11 mouse cellular contexts compared by ENCODE assay signal in genomic region chr9:101266043-101266442, GRCm38 (mm10). TPM values are rescaled to one million over a fixed set of nuclear protein-coding genes. Genes with fewer than 3 reads are reported as not detected.
DNase-seq lines count a peak whose midpoint lies in the region; ATAC-seq and TF ChIP-seq lines count a peak whose summit lies in the region.
"Had no signal": no experiment of that assay in that cellular context is flagged by ENCODE, and none has a peak within 500 bp of the region (broad histone marks: within the 10 kb centered on the region; RNA-seq: fewer than 3 reads in every experiment).

No protein-coding gene starts in this region.

- peak overlapping the region; percentile 16; the same call in 1 of the 2 replicates for H3K27ac ChIP-seq in gastrocnemius, adult 2 months
- no peak overlapping the region for H3K27ac ChIP-seq in embryonic facial prominence, embryonic 10.5 days (replicated peaks)
- H3K27ac ChIP-seq in midbrain, embryonic 15.5 days, result peak overlapping the region; percentile 65

- H3K27me3 ChIP-seq in embryonic facial prominence, embryonic 10.5 days (replicated peaks; ENCODE audit: low read depth, poor library complexity, severe bottlenecking), result no peaks in the 10 kb centered on the region
- no peaks in the 10 kb centered on the region for H3K27me3 ChIP-seq in midbrain, embryonic 15.5 days (replicated peaks)

- no peak overlapping the region for H3K9ac ChIP-seq in midbrain, embryonic 15.5 days

- ATAC-seq in midbrain, embryonic 15.5 days (replicated peaks), result no peak

- H3K4me2 ChIP-seq in midbrain, embryonic 15.5 days, result peak overlapping the region; percentile 24; the same call in 1 of the 2 replicates

- 64% methylated on average over 8 of the region's 8 CpGs for WGBS in embryonic facial prominence, embryonic 10.5 days
- WGBS in midbrain, embryonic 15.5 days, result 55% methylated on average over 8 of the region's 8 CpGs

- no peak for DNase-seq in gastrocnemius, adult 2 months
- DNase-seq in gastrocnemius, postnatal 36 days, result no peak
- peak; percentile 18 for DNase-seq in embryonic facial prominence, embryonic 10.5 days (ENCODE audit: low spot score)
- peak; percentile 57 for DNase-seq in kidney, adult 18-20 months
- DNase-seq in embryo, embryonic 10.5 days (ENCODE audit: low spot score), result no peak
- DNase-seq in cerebellum, adult 11 months, result no peak
- DNase-seq in adrenal gland, postnatal 14 days, result no peak
- DNase-seq: lung, adult 18-20 months; thymus, adult 18-20 months had no signal

- 0 out of 2 replicates have a peak, but pooled peaks cover 2% of the 10 kb centered on the region for H3K9me3 ChIP-seq in embryonic facial prominence, embryonic 10.5 days
- no peaks in the 10 kb centered on the region for H3K9me3 ChIP-seq in midbrain, embryonic 15.5 days

- H3K4me1 ChIP-seq in embryonic facial prominence, embryonic 10.5 days, result peaks cover 28% of the 10 kb centered on the region
- H3K4me1 ChIP-seq in midbrain, embryonic 15.5 days, result peaks cover 25% of the 10 kb centered on the region

- H3K4me3 ChIP-seq in gastrocnemius, adult 2 months, result no peak overlapping the region
- H3K4me3 ChIP-seq in embryonic facial prominence, embryonic 10.5 days, result no peak overlapping the region
- no peak overlapping the region for H3K4me3 ChIP-seq in midbrain, embryonic 15.5 days

- intact Hi-C loops in gastrocnemius, adult 2 months (cut with DNase I), result no loop called here
- intact Hi-C loops in gastrocnemius, postnatal 36 days (cut with DNase I), result no loop called here

- TF ChIP-seq CTCF in gastrocnemius, adult 2 months (IDR thresholded peaks at IDR 0.05), result no peak

- no peaks in the 10 kb centered on the region; the same call in 1 of the 2 replicates for H3K36me3 ChIP-seq in embryonic facial prominence, embryonic 10.5 days (replicated peaks)
- H3K36me3 ChIP-seq in midbrain, embryonic 15.5 days (replicated peaks), result no peaks in the 10 kb centered on the region
- H3K36me3 ChIP-seq: G1E had no signal

RNA-seq across cellular contexts. Expression of gene Ppp2r3a, which starts 14.4 kb away (rescaled TPM):
- total RNA-seq in gastrocnemius, adult 2 months (2021), result 100 to 1,000 TPM; 162 to 209 TPM
- 100 to 1,000 TPM; 168 to 202 TPM for total RNA-seq in gastrocnemius, postnatal 36 days (2021)
- polyA plus RNA-seq in embryonic facial prominence, embryonic 10.5 days (2016; fragmentation: Nextera tagmentation; extraction: Ambion mirVana), result 10.6 and 10.9 TPM in 2 replicates
- 24.8 and 26.0 TPM in 2 replicates for polyA plus RNA-seq in midbrain, embryonic 15.5 days (2015; fragmentation: Nextera tagmentation; extraction: Ambion mirVana)
- total RNA-seq in adrenal gland, postnatal 14 days (2021), result 24.2 and 28.6 TPM in 2 replicates
- polyA plus RNA-seq: G1E had no signal

Comparison
In these comparisons a context has a peak if more than half of its experiments do, and no peak if none do; other contexts are left out.
1. DNase-seq: peak in embryonic facial prominence, embryonic 10.5 days (single experiment) and kidney, adult 18-20 months (single experiment); none in gastrocnemius, adult 2 months (single experiment), gastrocnemius, postnatal 36 days (0 of 2), embryo, embryonic 10.5 days (single experiment), cerebellum, adult 11 months (single experiment) and adrenal gland, postnatal 14 days (single experiment).